Mouse (Mus musculus): ENCODE measurements around the gene Efs.

GRCm38 (mm10) chr14:54944939-54945338, 19.0 kb upstream of the Efs start:
- TF ChIP-seq CTCF (IDR thresholded peaks at IDR 0.05; ENCODE audit: control insufficient read depth, insufficient read depth, insufficient read length) (no peak), CEBPB (IDR thresholded peaks at IDR 0.05; ENCODE audit: low read depth) (no peak), MYOD1 (IDR thresholded peaks at IDR 0.05; ENCODE audit: control insufficient read depth, insufficient read length, low read depth) (no peak), FOSL1 (IDR thresholded peaks at IDR 0.05; ENCODE audit: insufficient read depth, low read length, poor library complexity, severe bottlenecking) (no peak), USF1 (IDR thresholded peaks at IDR 0.05; ENCODE audit: low read depth) (no peak), MAX (IDR thresholded peaks at IDR 0.05) (no peak)

Data from C2C12 (cell line).